Mouse (Mus musculus): Measurements from ENCODE around the gene Pnma1. TPM values are rescaled to one million over a fixed set of nuclear protein-coding genes. Genes with fewer than 3 reads are reported as not detected.
A peak's percentile ranks its signal among the peaks of the same experiment; 100 is the strongest.

Gene Pnma1
- total RNA-seq, 2 experiments from 2014 or later = 0.11 TPM; not detected in 1

GRCm38 (mm10) chr12:84178652-84179445 is 30.6 kb upstream of the Pnma1 start:
- DNase-seq (ENCODE audit: low spot score) = no peak

- no peak for DNase-seq (ENCODE audit: low spot score)
Measured at GRCm38 (mm10) chr12:84178052-84178451, 29.8 kb upstream of the Pnma1 start.

- DNase-seq (ENCODE audit: low spot score) = no peak
Measured at GRCm38 (mm10) chr12:84176886-84177765, 28.8 kb upstream of the Pnma1 start.

- DNase-seq (ENCODE audit: low spot score) = no peak
Measured at GRCm38 (mm10) chr12:84176126-84176769, 28.0 kb upstream of the Pnma1 start.

GRCm38 (mm10) chr12:84175659-84176061 is 27.4 kb upstream of the Pnma1 start:
- peak; percentile 87 for DNase-seq (ENCODE audit: low spot score)

- peak; percentile 88 for DNase-seq (ENCODE audit: low spot score)
Measured at GRCm38 (mm10) chr12:84174871-84175270, 26.6 kb upstream of the Pnma1 start.

GRCm38 (mm10) chr12:84174190-84174811 is 26.0 kb upstream of the Pnma1 start:
- no peak for DNase-seq (ENCODE audit: low spot score)

GRCm38 (mm10) chr12:84173309-84173915 is 25.1 kb upstream of the Pnma1 start:
- no peak for DNase-seq (ENCODE audit: low spot score)

GRCm38 (mm10) chr12:84172862-84173261 is 24.6 kb upstream of the Pnma1 start:
- no peak for DNase-seq (ENCODE audit: low spot score)

- no peak for DNase-seq (ENCODE audit: low spot score)
Measured at GRCm38 (mm10) chr12:84172216-84172615, 23.9 kb upstream of the Pnma1 start.

GRCm38 (mm10) chr12:84170610-84171009 is 22.3 kb upstream of the Pnma1 start:
- no peak for DNase-seq (ENCODE audit: low spot score)

GRCm38 (mm10) chr12:84165631-84166373 is 17.5 kb upstream of the Pnma1 start:
- DNase-seq (ENCODE audit: low spot score) = no peak

GRCm38 (mm10) chr12:84163586-84164110 is 15.4 kb upstream of the Pnma1 start:
- no peak for DNase-seq (ENCODE audit: low spot score)

GRCm38 (mm10) chr12:84163133-84163532 is 14.8 kb upstream of the Pnma1 start:
- DNase-seq (ENCODE audit: low spot score) = no peak

GRCm38 (mm10) chr12:84161616-84162433 is 13.5 kb upstream of the Pnma1 start:
- DNase-seq (ENCODE audit: low spot score) = no peak

- no peak for DNase-seq (ENCODE audit: low spot score)
Measured at GRCm38 (mm10) chr12:84161116-84161515, 12.8 kb upstream of the Pnma1 start.

- DNase-seq (ENCODE audit: low spot score) = no peak
Measured at GRCm38 (mm10) chr12:84160491-84160890, 12.2 kb upstream of the Pnma1 start.

GRCm38 (mm10) chr12:84158156-84158555 is 9.9 kb upstream of the Pnma1 start:
- no peak for DNase-seq (ENCODE audit: low spot score)

GRCm38 (mm10) chr12:84156210-84156609 is 7.9 kb upstream of the Pnma1 start:
- no peak for DNase-seq (ENCODE audit: low spot score)
